Mouse (Mus musculus) CD4-positive, CD25-positive, alpha-beta regulatory T cell, adult 9 weeks (primary cell): ENCODE results near the gene Simc1. TPM values are rescaled to one million over a fixed set of nuclear protein-coding genes. Genes with fewer than 3 reads are reported as not detected.

Source experiments
- polyA plus RNA-seq: library from polyadenylated mRNA; unstranded; fragments of 100-300 nt; shearing (Covaris generic); gene quantifications from one replicate; pipeline ENCODE4 v1.2.1, GENCODE M21; 2017

Simc1 gene
- 8.8 TPM for polyA plus RNA-seq

DNA sequence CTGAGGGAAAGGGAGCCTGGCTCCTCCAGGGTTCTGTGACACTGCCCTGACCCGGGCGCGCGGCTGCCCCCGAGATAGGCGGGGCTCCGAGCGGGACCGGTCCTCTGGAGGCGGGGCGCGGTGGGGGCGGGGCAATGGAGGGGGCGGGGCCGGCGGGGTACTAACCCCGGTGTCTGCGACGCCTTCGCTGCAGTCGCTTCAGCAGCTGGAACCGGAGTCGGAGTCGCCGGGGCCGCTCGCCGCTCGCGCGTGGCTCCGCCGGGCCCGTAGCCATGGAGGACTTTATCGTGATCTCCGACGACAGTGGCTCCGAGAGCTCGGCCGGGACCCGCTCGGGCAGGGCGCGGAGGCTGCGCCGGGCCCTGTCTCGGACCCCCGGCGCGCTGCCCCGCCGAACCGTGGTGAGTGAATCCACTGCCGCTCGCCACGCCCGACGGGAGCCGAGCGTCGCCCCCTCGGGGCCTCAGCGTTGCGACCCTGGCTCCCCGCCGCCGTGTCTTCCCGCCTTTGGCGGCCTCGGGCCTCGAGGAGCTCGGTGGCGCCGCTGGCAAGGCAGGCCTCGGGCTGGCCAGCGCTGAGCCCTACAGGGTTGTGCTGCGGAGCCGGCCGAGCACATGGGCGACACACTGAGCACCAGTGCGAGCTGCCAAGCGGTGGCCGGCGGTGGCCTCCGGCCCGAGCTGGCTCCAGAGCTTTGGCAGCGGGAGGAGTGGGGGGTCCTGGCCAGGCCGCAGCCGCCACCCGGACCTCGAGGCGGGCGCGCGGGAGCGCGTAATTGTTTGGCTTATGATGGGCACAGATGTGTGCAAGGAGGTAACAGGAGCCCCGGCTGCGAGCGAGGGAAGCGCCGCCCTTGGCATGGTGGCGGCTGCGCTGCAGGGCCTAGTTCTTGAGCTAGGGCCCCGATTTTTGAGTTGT lies at the start of gene Simc1:
TSS of gene Simc1 (plus strand) at position 176 of the 918 bp plus-strand sequence.

DNA sequence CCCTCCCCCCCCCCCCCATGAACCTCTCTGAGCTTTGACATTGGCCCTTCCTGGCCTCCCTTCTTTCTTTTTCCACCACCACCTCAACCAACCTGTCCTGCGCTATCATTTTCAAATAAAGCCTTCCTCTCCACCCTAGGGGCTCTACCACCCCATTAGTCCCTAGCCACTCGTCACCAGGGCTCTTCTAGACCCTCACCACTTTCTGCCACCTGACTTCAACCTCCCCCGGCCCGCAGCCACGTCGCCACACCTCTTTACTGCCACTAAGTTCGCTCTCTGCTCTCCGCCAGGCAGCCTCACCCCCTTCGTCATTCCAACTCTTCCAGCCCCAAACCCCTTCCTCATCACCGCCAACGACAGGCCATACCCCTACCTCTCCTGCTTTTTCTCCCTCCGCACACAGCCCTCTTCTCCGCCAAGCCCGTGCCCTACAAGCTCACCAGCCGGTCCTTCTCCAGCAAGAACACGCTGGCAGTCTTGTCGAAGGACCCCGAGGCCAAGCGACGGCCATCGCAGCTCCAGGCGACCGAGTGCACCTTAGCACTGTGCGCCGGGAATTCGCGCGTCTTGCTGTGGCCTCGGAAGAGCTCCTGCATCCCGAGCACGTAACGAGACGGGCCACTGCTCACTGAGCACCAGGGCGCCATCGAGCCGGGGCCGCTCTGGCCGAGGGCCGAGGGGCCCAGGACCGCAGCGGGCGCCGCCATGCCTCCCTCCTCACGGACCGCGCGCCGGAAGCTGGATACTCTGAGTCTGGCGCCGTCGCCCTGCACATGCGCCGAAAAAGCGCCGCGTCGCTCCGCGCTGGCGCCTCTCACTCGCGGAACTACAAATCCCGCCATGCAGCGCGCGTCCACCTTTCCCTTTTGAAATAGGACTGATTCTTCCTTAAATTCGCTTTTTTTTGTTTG lies 35.2 kb upstream of the Simc1 start, which contains the start of gene Thoc3:
TSS of gene Thoc3 (minus strand) at position 752 of the 914 bp plus-strand sequence.

DNA sequence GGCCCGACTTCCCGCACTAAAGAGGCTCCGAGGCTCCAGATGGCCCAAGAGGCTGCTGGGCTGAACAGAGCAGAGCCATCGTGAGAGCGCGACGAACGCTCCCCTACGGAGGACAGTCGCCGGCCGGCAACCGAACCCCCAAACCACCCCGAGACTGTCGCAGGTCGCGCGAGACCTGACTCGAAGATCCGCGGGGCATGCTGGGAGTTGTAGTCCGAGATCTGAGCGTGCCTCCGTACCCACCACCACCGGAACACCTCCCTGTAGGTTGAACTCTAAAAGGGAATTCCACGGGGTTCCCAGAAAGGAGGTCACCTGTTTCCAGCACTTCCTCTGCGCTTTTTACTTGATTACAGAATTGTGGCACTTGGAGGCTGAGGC lies 61.6 kb downstream of the Simc1 start, which contains the start of gene 4833439L19Rik:
TSS of gene 4833439L19Rik (minus strand) at position 235 of the 381 bp plus-strand sequence.

DNA sequence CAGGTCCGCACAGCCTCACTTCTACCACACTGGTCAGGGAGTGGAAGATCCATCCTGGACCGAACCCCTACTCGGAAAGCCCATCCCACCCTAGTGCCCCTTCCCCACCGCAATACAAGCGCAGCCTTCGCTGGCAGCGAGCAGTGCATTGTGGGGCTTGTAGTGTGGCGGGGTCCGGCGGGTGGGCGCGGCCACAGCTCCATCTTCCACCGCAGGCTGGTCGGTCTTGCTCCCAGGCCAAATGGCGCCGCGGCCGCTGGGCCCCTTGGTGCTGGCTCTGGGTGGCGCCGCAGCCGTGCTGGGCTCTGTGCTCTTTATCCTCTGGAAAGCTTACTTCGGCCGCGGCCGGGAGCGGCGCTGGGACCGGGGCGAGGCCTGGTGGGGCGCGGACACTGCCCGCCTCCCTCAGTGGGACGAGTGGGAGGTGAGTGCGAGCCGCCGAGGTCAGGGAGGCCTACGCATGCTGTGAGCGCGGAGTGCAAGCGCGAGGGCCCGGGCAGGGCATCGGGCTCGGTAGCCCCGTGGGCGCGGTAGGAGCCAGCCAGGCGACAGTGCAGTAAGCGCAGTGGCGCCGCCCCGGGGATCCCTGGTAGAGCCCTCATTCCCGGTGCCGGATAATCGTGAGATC lies 71.4 kb downstream of the Simc1 start, which contains the start of gene Arl10:
TSS of gene Arl10 (plus strand) at position 162 of the 628 bp plus-strand sequence.

DNA sequence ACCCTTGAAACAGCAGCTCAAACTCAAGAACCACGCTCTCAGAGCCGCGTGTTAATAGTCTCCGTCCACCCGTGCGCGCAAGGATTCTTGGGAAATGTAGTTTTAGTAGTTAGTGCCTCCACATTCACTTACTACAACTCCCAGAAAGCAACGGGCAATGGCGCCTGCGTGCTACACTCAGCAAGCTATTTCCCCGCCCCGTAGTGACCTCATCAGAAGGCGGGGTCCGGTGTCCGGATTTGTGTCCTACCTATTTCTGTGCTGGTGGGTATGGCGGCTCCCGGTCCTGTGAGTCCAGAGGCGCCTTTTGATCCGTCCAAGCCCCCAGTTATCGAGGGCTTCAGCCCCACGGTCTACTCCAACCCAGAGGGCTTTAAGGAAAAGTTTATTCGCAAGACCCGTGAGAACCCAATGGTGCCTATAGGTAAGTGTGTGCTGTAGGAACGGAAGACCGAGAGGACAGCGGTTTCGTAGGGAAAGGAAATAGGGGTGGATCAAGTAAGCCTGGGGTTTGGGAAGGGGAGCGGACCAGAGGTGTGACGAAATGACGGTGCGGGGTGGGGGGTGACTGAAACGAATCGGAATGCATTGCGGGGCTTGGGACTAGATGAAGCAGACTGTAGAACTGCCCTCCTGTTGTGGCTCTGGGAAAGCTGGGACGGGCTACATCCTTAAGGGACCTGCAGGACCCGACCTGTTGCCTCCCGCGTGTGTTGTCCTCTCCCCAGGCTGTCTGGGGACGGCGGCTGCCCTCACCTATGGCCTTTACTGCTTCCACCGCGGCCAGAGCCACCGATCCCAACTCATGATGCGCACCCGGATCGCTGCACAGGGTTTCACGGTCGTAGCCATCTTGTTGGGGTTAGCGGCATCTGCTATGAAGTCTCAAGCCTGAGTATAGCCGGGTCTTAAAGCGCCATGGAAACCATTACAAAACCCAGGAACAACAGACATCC lies 86.7 kb downstream of the Simc1 start, which contains the start of the genes Nop16 and Higd2a:
TSS of gene Nop16 (minus strand) at position 95 of the 956 bp plus-strand sequence.
TSS of gene Higd2a (plus strand) at position 212 of the 956 bp plus-strand sequence.

Other genes with a start within 250 kb of the Simc1 start
- gene Cplx2, start 132.4 kb upstream of the Simc1 start, polyA plus RNA-seq = not detected
- gene Thoc3, start 34.9 kb upstream of the Simc1 start, polyA plus RNA-seq = 29.9 TPM
- gene 4833439L19Rik, start 61.7 kb downstream of the Simc1 start, polyA plus RNA-seq = 84.2 TPM
- gene Arl10, start 71.2 kb downstream of the Simc1 start, polyA plus RNA-seq = 6.6 TPM
- 62.6 TPM for gene Nop16, start 86.3 kb downstream of the Simc1 start, polyA plus RNA-seq
- gene Higd2a, start 86.4 kb downstream of the Simc1 start, polyA plus RNA-seq = 215 TPM
- 36.6 TPM for gene Cltb, start 107.6 kb downstream of the Simc1 start, polyA plus RNA-seq
- gene Faf2, start 118.0 kb downstream of the Simc1 start, polyA plus RNA-seq = 105 TPM
- 45.2 TPM for gene Rnf44, start 190.1 kb downstream of the Simc1 start, polyA plus RNA-seq
- gene Cdhr2, start 197.7 kb downstream of the Simc1 start, polyA plus RNA-seq = not detected
- not detected for gene Gprin1, start 246.1 kb downstream of the Simc1 start, polyA plus RNA-seq